Mouse (Mus musculus) CH12.LX (cell line): ENCODE data around the gene Rcn1. TPM values are rescaled to one million over a fixed set of nuclear protein-coding genes. Genes with fewer than 3 reads are reported as not detected.

Source experiments
- DNase-seq: peaks from one replicate; pipeline ENCODE4 v3.0.0-alpha.2; 2013; ENCODE audit errors: extremely low read depth
- H3K27ac ChIP-seq: 2 replicates; pipeline ENCODE4 v1.5.1; 2012; ENCODE audit warnings: low read depth, mild to moderate bottlenecking, control low read depth, moderate library complexity; ENCODE audit not compliant: insufficient read depth
- H3K27me3 ChIP-seq: replicated peaks from 2 replicates; pipeline ENCODE3; 2012; ENCODE audit warnings: inconsistent platforms
- H3K36me3 ChIP-seq, 2 experiments: replicated peaks in 1 of 2; 2 replicates each; pipeline versions ENCODE3 to v1.6.1; 2012; ENCODE audit warnings: inconsistent platforms in 1 of 2, low read length in 1 of 2, mild to moderate bottlenecking in 1 of 2, mixed read lengths in 1 of 2, moderate library complexity in 1 of 2; ENCODE audit not compliant: control insufficient read depth in 1 of 2, insufficient read depth in 1 of 2
- H3K4me1 ChIP-seq, 2 experiments: 2 replicates each; pipeline ENCODE4 v1.6.1; 2012; ENCODE audit warnings: inconsistent platforms in 1 of 2, moderate library complexity in 1 of 2; ENCODE audit not compliant: insufficient read depth in 2 of 2, control insufficient read depth in 1 of 2
- H3K4me2 ChIP-seq: 2 replicates; pipeline ENCODE4 v1.6.1; 2012; ENCODE audit warnings: low read depth, mild to moderate bottlenecking, control low read depth; ENCODE audit not compliant: poor library complexity, insufficient read depth, severe bottlenecking
- H3K4me3 ChIP-seq, 3 experiments: fragments of 150-350 bp in 1 of 3; sonication (generic) in 1 of 3; replicated peaks in 1 of 3; 2 replicates each; pipeline versions ENCODE3 to v1.5.1; 2011 to 2012; ENCODE audit warnings: low read depth in 2 of 3, low read length in 2 of 3, mild to moderate bottlenecking in 2 of 3, moderate library complexity in 2 of 3, control low read depth in 1 of 3, improper control_type of control experiment in 1 of 3, inconsistent platforms in 1 of 3, mixed read lengths in 1 of 3; ENCODE audit not compliant: poor library complexity in 1 of 3
- H3K79me2 ChIP-seq: replicated peaks from 2 replicates; pipeline ENCODE4 v1.6.1; 2012; ENCODE audit warnings: mild to moderate bottlenecking, moderate library complexity; ENCODE audit not compliant: control insufficient read depth, poor library complexity, insufficient read depth, severe bottlenecking; ENCODE audit errors: extremely low read depth
- H3K9ac ChIP-seq: 2 replicates; pipeline ENCODE4 v1.6.1; 2012; ENCODE audit warnings: low read depth, mild to moderate bottlenecking, control low read depth, moderate library complexity; ENCODE audit not compliant: insufficient read depth
- H3K9me3 ChIP-seq: replicated peaks from 2 replicates; pipeline ENCODE3; 2012; ENCODE audit warnings: low read length, inconsistent platforms, mixed read lengths
- E2F4 ChIP-seq: IDR thresholded peaks from 2 replicates; pipeline ENCODE4 v1.6.1; 2011; ENCODE audit warnings: low read depth, low read length, improper control_type of control experiment; ENCODE audit not compliant: insufficient replicate concordance
- ELF1 ChIP-seq: IDR thresholded peaks from 2 replicates; pipeline ENCODE4 v1.6.1; 2014; ENCODE audit warnings: low read depth, mild to moderate bottlenecking, inconsistent platforms, low read length, improper control_type of control experiment
- HCFC1 ChIP-seq: IDR thresholded peaks from 2 replicates; pipeline ENCODE4 v1.6.1; 2012; ENCODE audit warnings: low read depth, mild to moderate bottlenecking, inconsistent platforms, low read length, improper control_type of control experiment
- USF1 ChIP-seq: IDR thresholded peaks from 2 replicates; pipeline ENCODE4 v1.6.1; 2014; ENCODE audit warnings: low read depth, mild to moderate bottlenecking, inconsistent platforms, low read length, improper control_type of control experiment
- dilution Hi-C: fragments of 300-500 bp; cut with MboI; formaldehyde crosslinking; loops from 2 replicates; pipeline ENCODE4 v1.14.3; 2020; ENCODE audit warnings: low sequenced_read_pairs; ENCODE audit not compliant: extremely low pct_unique_long_range_greater_than_20kb, extremely low pct_ligation_motif_present
- in situ Hi-C: fragments of 300-500 bp; cut with MboI; formaldehyde crosslinking; loops from 3 replicates; pipeline ENCODE4 v1.14.3; 2019; ENCODE audit warnings: low sequenced_read_pairs, low pct_ligation_motif_present, low pct_unique_long_range_greater_than_20kb, mixed read lengths
- polyA plus RNA-seq: library from polyadenylated mRNA; unstranded; fragments of >175 nt; gene quantifications from 2 replicates; pipeline ENCODE4 v1.2.1, GENCODE M21; 2012; ENCODE audit warnings: low read depth; ENCODE audit not compliant: insufficient read length
- total RNA-seq, 2 experiments: library from RNA; depleted of rRNA; stranded (reverse); fragments of 300-350 nt in 1 of 2; fragments of >200 nt in 1 of 2; gene quantifications; 2 replicates each; pipeline ENCODE4 v1.2.3; 2012 to 2014

Rcn1 gene
- total and polyA plus RNA-seq, 3 experiments: 10.5 to 23.4 (median 22.8) TPM

- Histone ChIP-seq H3K27me3 (no peaks in the 10 kb centered on the region), H3K9ac (no peak overlapping the region), H3K27ac (no peak overlapping the region), H3K36me3 (no peaks in the 10 kb centered on the region), H3K4me1 (peaks cover 0 to 17% of the 10 kb centered on the region in 2 experiments; a peak in 1 of 4 replicates), H3K4me3 (no peak overlapping the region), H3K4me2 (no peak overlapping the region), H3K9me3 (no peaks in the 10 kb centered on the region), H3K79me2 (no peaks in the 10 kb centered on the region)
- TF ChIP-seq E2F4 (no peak), ELF1 (no peak), USF1 (no peak), HCFC1 (no peak)
- dilution Hi-C loops (no loop called here), in situ Hi-C loops (loop anchor here (5.0 kb wide), 1 partner anchor 91 kb away; no protein-coding TSS in a partner anchor)
- no peak for DNase-seq
Measured at GRCm38 (mm10) chr2:105336314-105337027, 62.6 kb downstream of the Rcn1 start.

Other genes starting within 250 kb of the Rcn1 start
- gene Them7, start 175.0 kb downstream of the Rcn1 start, total RNA-seq (2012; rRNA removed): not detected in 2 replicates
- gene Them7, start 175.0 kb downstream of the Rcn1 start, total RNA-seq (2014; rRNA removed): not detected in 2 replicates
- gene Them7, start 175.0 kb downstream of the Rcn1 start, polyA plus RNA-seq: not detected in 2 replicates